Mouse (Mus musculus) lung, embryonic 14.5 days (tissue): ENCODE data around the gene Wiz. TPM values are rescaled to one million over a fixed set of nuclear protein-coding genes. Genes with fewer than 3 reads are reported as not detected.

ENCODE experiments used
- ATAC-seq: fragments of 200-750 bp; cut with Nextera tagmentation; 2 replicates; pipeline ENCODE4 v1.8.0; 2017; ENCODE audit warnings: mild to moderate bottlenecking, moderate TSS enrichment, moderate library complexity; ENCODE audit not compliant: insufficient read depth
- DNase-seq: peaks from one replicate; pipeline ENCODE4 v3.0.0-alpha.2; 2015
- H3K27ac ChIP-seq: fragments of 300-500 bp; sonication (generic); 2 replicates; pipeline ENCODE4 v1.5.1; 2014; ENCODE audit warnings: low read depth, mild to moderate bottlenecking, moderate library complexity
- H3K27me3 ChIP-seq: fragments of 300-500 bp; sonication (generic); 2 replicates; pipeline ENCODE4 v1.6.1; 2014; ENCODE audit warnings: low read length, control low read depth; ENCODE audit not compliant: insufficient read depth
- H3K36me3 ChIP-seq: fragments of 300-500 bp; sonication (generic); 2 replicates; pipeline ENCODE4 v1.6.1; 2014; ENCODE audit warnings: control low read depth; ENCODE audit not compliant: insufficient read depth
- H3K4me1 ChIP-seq: fragments of 300-500 bp; sonication (generic); 2 replicates; pipeline ENCODE4 v1.6.1; 2014; ENCODE audit warnings: antibody characterized with exemption, control low read depth; ENCODE audit not compliant: insufficient read depth
- H3K4me2 ChIP-seq: fragments of 300-500 bp; sonication (generic); 2 replicates; pipeline ENCODE4 v1.6.1; 2014; ENCODE audit warnings: mild to moderate bottlenecking
- H3K4me3 ChIP-seq: fragments of 300-500 bp; sonication (generic); 2 replicates; pipeline ENCODE4 v1.5.1; 2014; ENCODE audit warnings: low read depth, low read length
- H3K9ac ChIP-seq: fragments of 300-500 bp; sonication (generic); 2 replicates; pipeline ENCODE4 v1.6.1; 2014
- H3K9me3 ChIP-seq: fragments of 300-500 bp; sonication (generic); 2 replicates; pipeline ENCODE4 v1.6.1; 2016; ENCODE audit warnings: low read depth, low read length, control low read depth
- CTCF ChIP-seq: IDR thresholded peaks from 2 replicates; pipeline ENCODE4 v1.5.1; 2016; ENCODE audit warnings: antibody characterized with exemption, low read depth
- WGBS: fragments of 180-500 bp; shearing (Covaris S2); extraction: QIAGEN DNeasy Blood & Tissue Kit; methylation state at CpG from one replicate; pipeline ENCODE4 v1.1.7; 2014; 5-methylcytosine and 5-hydroxymethylcytosine counted together
- polyA plus RNA-seq: library from polyadenylated mRNA; unstranded; fragments of >200 nt; fragmentation: Nextera tagmentation; extraction: Ambion mirVana; gene quantifications from 2 replicates; pipeline ENCODE4 v1.2.1, GENCODE M21; 2014

The Wiz gene
- polyA plus RNA-seq, 1 experiment from 2014 or later, result 48.1 TPM

GRCm38 (mm10) chr17:32333675-32334303 lies 55.5 kb downstream of the Wiz start:
- peaks cover 84% of the 10 kb centered on the region for H3K36me3 ChIP-seq
- 70% methylated on average over 31 of the region's 31 CpGs for WGBS
- no peak overlapping the region for H3K9ac ChIP-seq
- no peak overlapping the region for H3K4me2 ChIP-seq
- H3K4me1 ChIP-seq, result no peaks in the 10 kb centered on the region
- no peak overlapping the region for H3K27ac ChIP-seq
- no peaks in the 10 kb centered on the region for H3K27me3 ChIP-seq
- no peak for DNase-seq
- 0 out of 2 replicates have a peak, but pooled peaks have one; percentile 11 for ATAC-seq
- no peak for TF ChIP-seq CTCF
- H3K9me3 ChIP-seq, result no peaks in the 10 kb centered on the region
- H3K4me3 ChIP-seq, result no peak overlapping the region

- no peak overlapping the region for H3K9ac ChIP-seq
- no peak overlapping the region for H3K27ac ChIP-seq
- DNase-seq (no peak), ATAC-seq (no peak)
- H3K36me3 ChIP-seq, result peaks cover 77% of the 10 kb centered on the region
- no peak overlapping the region for H3K4me3 ChIP-seq
- H3K4me1 ChIP-seq, result no peaks in the 10 kb centered on the region
- TF ChIP-seq CTCF, result no peak
- H3K4me2 ChIP-seq, result no peak overlapping the region
- H3K27me3 ChIP-seq, result no peaks in the 10 kb centered on the region
- H3K9me3 ChIP-seq, result no peaks in the 10 kb centered on the region
Observed at GRCm38 (mm10) chr17:32327501-32327900, 61.7 kb downstream of the Wiz start.

GRCm38 (mm10) chr17:32322809-32323208 lies 66.4 kb downstream of the Wiz start:
- Histone ChIP-seq H3K36me3 (peaks cover 49% of the 10 kb centered on the region), H3K9me3 (no peaks in the 10 kb centered on the region), H3K4me1 (peaks cover 3% of the 10 kb centered on the region), H3K27ac (no peak overlapping the region), H3K27me3 (no peaks in the 10 kb centered on the region), H3K4me3 (no peak overlapping the region), H3K9ac (no peak overlapping the region), H3K4me2 (no peak overlapping the region)
- ATAC-seq, result no peak
- TF ChIP-seq CTCF, result no peak
- no peak for DNase-seq
- WGBS, result 86% methylated on average over 1 of the region's 1 CpGs

- Histone ChIP-seq H3K27me3 (no peaks in the 10 kb centered on the region), H3K27ac (peak overlapping the region; percentile 97), H3K4me2 (peak overlapping the region; percentile 95), H3K9ac (peak overlapping the region; percentile 74), H3K4me3 (peak overlapping the region; percentile 96), H3K36me3 (peaks cover 53% of the 10 kb centered on the region), H3K4me1 (peaks cover 3% of the 10 kb centered on the region), H3K9me3 (no peaks in the 10 kb centered on the region)
- no peak for ATAC-seq
- 8% methylated on average over 6 of the region's 6 CpGs for WGBS
- TF ChIP-seq CTCF, result no peak
- no peak for DNase-seq
Observed at GRCm38 (mm10) chr17:32321836-32322235, 67.4 kb downstream of the Wiz start.

GRCm38 (mm10) chr17:32321390-32321734 lies 67.9 kb downstream of the Wiz start:
- peaks cover 3% of the 10 kb centered on the region for H3K4me1 ChIP-seq
- peak overlapping the region; percentile 97 for H3K27ac ChIP-seq
- peak overlapping the region; percentile 74 for H3K9ac ChIP-seq
- TF ChIP-seq CTCF, result peak; percentile 50; the same call in 1 of the 2 replicates
- no peaks in the 10 kb centered on the region for H3K9me3 ChIP-seq
- H3K4me3 ChIP-seq, result peak overlapping the region; percentile 96
- under 1% methylated on average over 23 of the region's 23 CpGs for WGBS
- no peak for DNase-seq
- H3K4me2 ChIP-seq, result peak overlapping the region; percentile 95
- H3K36me3 ChIP-seq, result peaks cover 53% of the 10 kb centered on the region
- peak; percentile 76 for ATAC-seq
- no peaks in the 10 kb centered on the region for H3K27me3 ChIP-seq

- H3K36me3 ChIP-seq, result peaks cover 53% of the 10 kb centered on the region
- DNase-seq, result peak; percentile 99
Observed at GRCm38 (mm10) chr17:32320597-32321389, 68.4 kb downstream of the Wiz start, which contains the start of gene Akap8. Gene Akap8, minus strand, starts transcription at chr17:32321238.

GRCm38 (mm10) chr17:32319950-32320349 lies 69.3 kb downstream of the Wiz start:
- H3K36me3 ChIP-seq, result peaks cover 53% of the 10 kb centered on the region
- H3K27me3 ChIP-seq, result no peaks in the 10 kb centered on the region
- TF ChIP-seq CTCF, result no peak
- H3K4me1 ChIP-seq, result peaks cover 3% of the 10 kb centered on the region
- peak overlapping the region; percentile 95 for H3K4me2 ChIP-seq
- DNase-seq, result peak; percentile 24
- ATAC-seq, result no peak
- H3K9ac ChIP-seq, result peak overlapping the region; percentile 86
- WGBS, result under 1% methylated on average over 7 of the region's 7 CpGs
- H3K4me3 ChIP-seq, result peak overlapping the region; percentile 96
- H3K27ac ChIP-seq, result peak overlapping the region; percentile 97
- no peaks in the 10 kb centered on the region for H3K9me3 ChIP-seq

More at GRCm38 (mm10) chr17:32320597-32321389, 68.4 kb downstream of the Wiz start, which contains the start of gene Akap8:
- ATAC-seq, result peak; percentile 98
- no peak; the same call in 1 of the 2 replicates for TF ChIP-seq CTCF
- H3K9me3 ChIP-seq, result no peaks in the 10 kb centered on the region
- H3K4me1 ChIP-seq, result peaks cover 3% of the 10 kb centered on the region
- H3K4me3 ChIP-seq, result peak within 1 kb of the TSS; percentile 96
- peak within 1 kb of the TSS; percentile 86 for H3K9ac ChIP-seq
- H3K4me2 ChIP-seq, result peak within 1 kb of the TSS; percentile 95
- WGBS, result under 1% methylated on average over 83 of the region's 83 CpGs
- H3K27me3 ChIP-seq, result no peaks in the 10 kb centered on the region
- H3K27ac ChIP-seq, result peak within 1 kb of the TSS; percentile 97
